Mouse (Mus musculus) cerebellum, postnatal 36 days (tissue): Measurements from ENCODE around the gene Ccr1.
"Not testable (repeated sequence)": the region's sequence is repeated elsewhere in the genome, so short reads cannot be mapped to it uniquely, and the experiment has no call there.

Experiments used
- DNase-seq, 2 experiments: peaks; one replicate each; pipeline ENCODE4 v3.0.0; 2021 to 2022; ENCODE audit warnings: mixed read lengths in 2 of 2

Ccr1 gene

GRCm38 (mm10) chr9:123968290-123968912 is at the start of gene Ccr1:
Ccr1 (minus strand) TSS chr9:123968692.
- no peak for DNase-seq

- no peak for DNase-seq
These were observed 47.6 kb upstream of the Ccr1 start for GRCm38 (mm10) chr9:124016048-124016447.

GRCm38 (mm10) chr9:124014985-124015652 is 46.6 kb upstream of the Ccr1 start:
- DNase-seq: no peak

GRCm38 (mm10) chr9:124013270-124013669 is 44.8 kb upstream of the Ccr1 start:
- DNase-seq: no peak

- no peak for DNase-seq
These were observed 44.2 kb upstream of the Ccr1 start for GRCm38 (mm10) chr9:124012691-124013090.

- no peak for DNase-seq
These were observed 31.3 kb upstream of the Ccr1 start for GRCm38 (mm10) chr9:123999784-124000183.

GRCm38 (mm10) chr9:123997719-123998118 is 29.2 kb upstream of the Ccr1 start:
- DNase-seq: no peak

GRCm38 (mm10) chr9:123991312-123991906 is 22.9 kb upstream of the Ccr1 start:
- DNase-seq: no peak

GRCm38 (mm10) chr9:123989671-123990070 is 21.2 kb upstream of the Ccr1 start:
- no peak for DNase-seq

GRCm38 (mm10) chr9:123986217-123986616 is 17.7 kb upstream of the Ccr1 start:
- DNase-seq: no peak

- DNase-seq: no peak
These were observed 16.5 kb upstream of the Ccr1 start for GRCm38 (mm10) chr9:123984943-123985342.

- no peak for DNase-seq
These were observed 14.2 kb upstream of the Ccr1 start for GRCm38 (mm10) chr9:123982720-123983119.

GRCm38 (mm10) chr9:123981909-123982308 is 13.4 kb upstream of the Ccr1 start:
- DNase-seq: no peak

- DNase-seq: not testable (repeated sequence)
These were observed 12.5 kb upstream of the Ccr1 start for GRCm38 (mm10) chr9:123980858-123981475.

GRCm38 (mm10) chr9:123978308-123978707 is 9.8 kb upstream of the Ccr1 start, which contains the start of gene Ccr1l1:
Ccr1l1 (minus strand) TSS chr9:123978408.
- DNase-seq: no peak

- no peak for DNase-seq
These were observed 8.6 kb upstream of the Ccr1 start for GRCm38 (mm10) chr9:123976876-123977663.

GRCm38 (mm10) chr9:123975630-123976029 is 7.1 kb upstream of the Ccr1 start:
- DNase-seq: no peak

- DNase-seq: not testable (repeated sequence)
These were observed 1.5 kb downstream of the Ccr1 start for GRCm38 (mm10) chr9:123966858-123967495.

GRCm38 (mm10) chr9:123964776-123965175 is 3.7 kb downstream of the Ccr1 start:
- no peak for DNase-seq

- no peak for DNase-seq
These were observed 8.3 kb downstream of the Ccr1 start for GRCm38 (mm10) chr9:123960161-123960560.

- no peak for DNase-seq
These were observed 10.5 kb downstream of the Ccr1 start for GRCm38 (mm10) chr9:123957911-123958413.

GRCm38 (mm10) chr9:123956892-123957291 is 11.6 kb downstream of the Ccr1 start:
- DNase-seq: no peak
